Mouse (Mus musculus): ENCODE data around the gene Epb41l2. TPM values are rescaled to one million over a fixed set of nuclear protein-coding genes. Genes with fewer than 3 reads are reported as not detected.

Gene Epb41l2
- polyA plus RNA-seq, 1 experiment from 2014 or later, result 86.7 TPM

Other genes with a start within 250 kb of the Epb41l2 start
- 17.5 and 19.3 TPM in 2 replicates for gene Akap7, start 51.9 kb upstream of the Epb41l2 start, polyA plus RNA-seq (2014; fragmentation: Nextera tagmentation; extraction: Ambion mirVana)
- gene Smlr1, start 176.5 kb downstream of the Epb41l2 start, polyA plus RNA-seq (2014; fragmentation: Nextera tagmentation; extraction: Ambion mirVana), result not detected in 2 replicates